Mouse (Mus musculus): ENCODE data around the gene Trem3.

Gene Trem3

DNA sequence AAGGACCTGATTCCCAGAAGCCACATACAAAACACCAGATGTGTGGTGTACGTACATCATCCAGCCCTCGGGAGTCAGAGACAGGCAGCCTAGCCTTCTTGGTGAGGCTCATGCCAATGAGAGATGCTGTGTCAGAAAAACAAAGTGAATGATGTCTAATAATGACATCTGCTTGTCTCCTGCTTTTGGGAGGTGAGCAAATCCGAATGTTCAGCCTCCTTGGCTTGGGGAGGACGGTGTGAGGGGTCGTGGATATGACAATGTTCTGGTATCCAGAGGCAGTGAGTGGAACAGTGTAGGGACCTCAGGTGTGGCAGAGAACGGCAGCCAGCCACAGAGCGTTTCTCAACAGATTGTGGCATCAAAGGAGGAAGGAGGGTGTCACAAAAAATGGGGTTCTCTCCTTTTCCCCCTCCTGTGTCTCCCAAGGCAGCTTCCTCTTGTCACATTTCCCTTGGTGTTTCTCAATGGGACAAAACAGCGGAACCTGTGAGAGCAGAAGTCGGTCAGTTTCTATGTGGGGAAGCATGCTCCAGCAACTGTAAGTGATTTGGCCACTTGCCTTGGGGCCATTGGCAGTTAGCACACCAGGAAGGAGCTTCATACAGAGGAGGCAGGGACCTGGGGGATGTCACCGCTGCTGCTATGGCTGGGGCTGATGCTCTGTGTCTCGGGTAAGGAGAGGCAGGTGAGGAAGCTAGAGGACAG, at the start of gene Trem3:
Gene Trem3, plus strand, starts transcription at position 557 of the 708 bp plus-strand sequence.
- no peak for DNase-seq (ENCODE audit: extremely low read depth, insufficient read length, low spot score)

DNA sequence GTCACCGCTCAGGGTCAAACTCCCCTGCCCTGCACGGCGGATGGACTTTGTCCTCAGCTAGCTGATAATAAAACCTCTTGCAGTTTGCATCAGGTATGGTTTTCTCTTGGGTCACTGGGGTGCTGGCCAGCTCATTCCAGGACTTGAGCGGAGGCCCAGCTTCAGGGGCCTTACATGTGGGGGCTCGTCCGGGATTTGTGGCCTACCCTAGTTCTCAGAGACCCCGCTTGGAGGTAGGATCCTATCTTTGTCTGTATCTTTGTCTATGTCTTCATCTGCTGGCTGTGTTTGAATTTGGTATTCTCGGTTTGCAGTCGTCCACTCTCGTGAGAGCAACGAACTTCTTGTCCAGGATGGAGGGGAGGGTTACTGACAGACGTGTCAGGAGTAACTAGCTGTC, 44.5 kb upstream of the Trem3 start:
- no peak for DNase-seq (ENCODE audit: extremely low read depth, insufficient read length, low spot score)

DNA sequence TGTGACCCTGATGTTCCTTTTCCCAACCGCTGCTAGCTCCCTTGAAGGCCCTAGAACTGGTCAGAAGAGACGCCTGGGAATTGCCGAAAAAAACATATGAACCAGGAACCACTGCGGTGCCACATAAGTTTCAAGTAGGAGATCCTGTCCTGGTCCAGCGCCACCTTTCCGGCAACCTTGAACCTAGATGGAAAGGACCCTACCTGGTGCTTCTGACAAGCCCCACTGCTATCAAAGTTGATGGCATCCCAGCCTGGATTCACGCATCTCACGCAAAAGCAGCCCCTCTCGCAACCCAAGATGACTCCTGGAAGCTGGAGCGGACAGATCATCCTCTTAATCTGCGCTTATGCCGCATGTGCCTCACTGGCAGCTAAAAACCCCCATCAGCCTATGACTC, 35.0 kb upstream of the Trem3 start:
- DNase-seq (ENCODE audit: extremely low read depth, insufficient read length, low spot score): no peak

DNA sequence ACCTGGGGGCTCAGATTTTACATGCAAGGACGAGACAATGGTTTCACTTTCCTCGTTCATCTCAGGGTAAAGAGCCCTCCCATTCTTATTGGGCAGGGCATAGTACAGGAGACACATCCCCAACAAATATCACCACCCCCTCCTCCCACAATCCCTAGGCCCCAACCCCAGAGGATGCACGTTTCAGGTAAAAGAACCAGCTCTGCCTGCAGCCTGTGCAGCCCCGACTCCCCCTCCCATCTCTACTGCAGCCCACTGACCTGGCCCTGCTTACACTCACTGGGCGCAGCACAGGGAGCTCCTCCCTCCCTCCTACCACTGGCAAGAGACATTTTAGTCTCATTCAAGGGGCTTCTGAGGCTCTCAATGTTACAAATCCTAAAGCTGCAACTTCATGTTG, 34.1 kb upstream of the Trem3 start:
- DNase-seq (ENCODE audit: extremely low read depth, insufficient read length, low spot score): no peak

DNA sequence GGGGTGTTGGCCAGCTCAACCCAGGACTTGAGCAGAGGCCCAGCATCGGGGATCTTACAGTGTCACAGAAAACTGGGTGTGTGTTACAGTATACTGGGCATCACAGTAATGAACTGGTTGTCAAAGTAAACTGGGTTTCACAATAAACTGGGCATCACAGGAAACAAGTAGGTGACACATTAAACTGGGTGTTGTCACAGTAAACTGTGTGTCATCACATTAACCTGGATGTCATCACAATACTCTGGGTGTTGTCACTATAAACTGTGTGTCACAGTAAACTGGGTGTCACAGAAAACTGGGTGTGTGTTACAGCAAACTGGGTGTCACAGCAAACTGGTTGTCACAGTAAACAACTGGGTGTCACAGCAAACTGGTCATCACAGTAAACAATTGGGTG, 32.1 kb upstream of the Trem3 start:
- no peak for DNase-seq (ENCODE audit: extremely low read depth, insufficient read length, low spot score)

DNA sequence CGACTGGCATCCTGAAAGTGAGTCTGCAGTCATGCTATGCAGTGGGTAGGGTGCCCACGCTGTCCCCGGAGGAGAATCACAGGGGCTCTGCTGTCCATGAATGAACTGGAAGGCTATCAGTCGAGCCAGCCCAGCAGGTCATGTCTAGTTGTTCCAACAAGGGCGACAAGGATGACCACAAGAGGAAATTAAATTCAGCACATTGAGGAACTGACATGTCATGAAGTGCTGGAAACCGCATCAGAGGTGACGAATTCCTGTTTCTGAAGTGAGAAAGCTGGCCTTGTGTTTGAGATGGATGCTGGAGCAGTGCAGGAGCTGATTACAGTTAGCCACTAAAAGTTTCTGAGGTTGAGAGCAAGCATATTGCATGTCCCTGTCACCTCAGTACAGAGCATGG, 16.9 kb upstream of the Trem3 start:
- DNase-seq (ENCODE audit: extremely low read depth, insufficient read length, low spot score): no peak

DNA sequence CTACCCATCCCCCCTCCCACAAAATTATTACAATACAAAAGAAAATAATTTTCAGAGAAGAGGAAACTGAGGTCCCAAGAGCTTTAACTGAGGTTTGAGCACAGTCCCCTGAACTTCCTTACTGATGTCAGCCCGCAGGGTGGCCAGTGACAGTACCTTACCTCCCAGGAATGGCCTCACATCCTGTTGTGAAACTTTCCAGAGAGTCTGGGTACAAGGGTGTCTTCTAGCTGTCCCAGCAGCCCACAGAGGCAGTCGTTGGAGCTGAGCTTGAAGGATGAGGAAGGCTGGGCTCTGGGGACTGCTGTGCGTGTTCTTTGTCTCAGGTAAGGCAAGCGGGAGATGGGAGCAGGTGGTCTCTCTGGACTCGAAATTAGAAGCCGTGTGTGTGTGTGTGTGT, 15.1 kb upstream of the Trem3 start, which contains the start of gene Trem1:
Gene Trem1, plus strand, starts transcription at position 251 of the 400 bp plus-strand sequence.
- no peak for DNase-seq (ENCODE audit: extremely low read depth, insufficient read length, low spot score)

DNA sequence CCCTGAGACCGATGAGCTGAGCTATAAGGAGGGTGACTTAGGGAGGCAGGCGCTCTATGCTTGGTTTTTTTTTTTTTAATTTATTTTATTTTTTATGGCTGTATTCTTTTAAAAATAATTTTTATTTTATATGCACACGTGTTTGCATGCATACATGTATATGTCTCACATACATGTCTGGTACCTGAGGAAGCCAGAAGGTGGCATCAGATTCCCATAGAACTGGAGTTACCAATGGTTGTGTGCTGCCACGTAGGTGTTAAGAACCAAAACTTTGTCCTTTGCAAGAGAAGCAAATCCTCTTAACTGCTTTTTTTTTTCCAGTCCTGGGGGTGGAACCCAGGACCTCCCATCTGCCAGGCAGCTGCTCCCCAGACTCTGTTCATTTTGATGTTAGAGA, 13.8 kb upstream of the Trem3 start:
- DNase-seq (ENCODE audit: extremely low read depth, insufficient read length, low spot score): no peak

DNA sequence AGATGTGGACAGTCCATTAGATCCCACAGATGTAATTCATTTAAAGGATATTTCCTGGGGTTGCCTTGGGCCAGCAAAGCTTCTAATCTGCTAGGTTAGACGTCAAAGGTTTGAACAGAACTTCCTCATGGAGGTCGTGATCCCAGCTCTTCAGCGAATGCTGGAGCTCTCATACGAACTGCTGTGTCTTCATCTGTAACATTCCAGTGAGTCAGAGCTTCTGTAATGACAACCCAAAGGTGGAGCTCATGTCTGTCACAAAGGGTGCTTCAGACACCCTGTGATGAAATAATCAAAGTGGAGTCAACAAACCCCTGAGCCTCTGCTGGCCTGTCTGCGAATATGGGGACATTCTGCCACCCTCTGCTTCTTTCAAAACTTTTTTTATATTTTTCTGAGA, 13.0 kb upstream of the Trem3 start:
- DNase-seq (ENCODE audit: extremely low read depth, insufficient read length, low spot score): no peak

DNA sequence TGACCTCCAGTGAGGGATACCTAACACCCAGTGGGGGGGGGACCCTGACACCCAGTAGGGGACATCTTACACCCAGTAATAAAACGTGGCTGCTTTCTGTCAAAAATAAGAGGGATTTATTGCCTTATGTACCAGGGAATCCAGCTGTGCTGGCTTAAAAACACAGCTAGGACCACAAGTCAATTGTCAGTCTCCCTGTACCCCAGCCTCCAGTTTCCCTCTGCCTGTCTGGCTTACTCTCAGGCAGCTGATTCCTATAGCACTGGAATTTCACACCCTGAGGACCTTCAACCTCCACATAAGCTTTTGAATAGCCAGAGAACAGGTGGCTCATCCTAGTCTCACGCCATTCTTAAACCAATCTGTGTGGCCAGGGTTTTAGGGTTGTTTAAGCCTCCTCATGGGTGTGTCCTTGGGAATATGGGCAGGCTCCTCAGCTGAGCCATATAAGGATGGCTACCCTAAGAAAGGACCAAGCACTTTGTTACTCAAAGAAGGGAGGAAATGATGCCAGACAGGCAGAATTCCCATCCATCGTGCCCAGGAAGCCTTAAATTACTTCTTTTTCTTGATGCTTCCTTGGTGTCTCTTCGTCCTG, 11.7 kb upstream of the Trem3 start:
- no peak for DNase-seq (ENCODE audit: extremely low read depth, insufficient read length, low spot score)

DNA sequence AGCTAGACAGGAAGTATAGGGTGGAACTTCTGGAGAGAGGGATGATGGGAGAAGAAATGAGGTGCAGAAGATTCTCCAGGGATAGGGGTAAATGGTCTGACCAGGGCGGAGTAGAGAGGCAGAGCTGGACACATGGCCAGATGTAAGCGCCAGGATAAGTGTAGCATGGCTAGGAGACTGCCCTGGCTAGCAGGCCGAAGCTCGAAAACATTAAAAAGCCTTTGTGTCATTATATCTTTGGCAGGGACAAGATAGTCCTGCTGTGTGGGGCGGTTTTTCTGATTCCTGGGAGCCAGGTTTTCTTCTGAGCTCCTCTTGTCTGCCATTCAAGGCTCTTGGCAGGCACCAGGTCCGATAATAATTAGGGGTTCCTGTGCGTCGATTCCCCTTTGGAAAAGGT, 10.0 kb upstream of the Trem3 start:
- no peak for DNase-seq (ENCODE audit: extremely low read depth, insufficient read length, low spot score)

DNA sequence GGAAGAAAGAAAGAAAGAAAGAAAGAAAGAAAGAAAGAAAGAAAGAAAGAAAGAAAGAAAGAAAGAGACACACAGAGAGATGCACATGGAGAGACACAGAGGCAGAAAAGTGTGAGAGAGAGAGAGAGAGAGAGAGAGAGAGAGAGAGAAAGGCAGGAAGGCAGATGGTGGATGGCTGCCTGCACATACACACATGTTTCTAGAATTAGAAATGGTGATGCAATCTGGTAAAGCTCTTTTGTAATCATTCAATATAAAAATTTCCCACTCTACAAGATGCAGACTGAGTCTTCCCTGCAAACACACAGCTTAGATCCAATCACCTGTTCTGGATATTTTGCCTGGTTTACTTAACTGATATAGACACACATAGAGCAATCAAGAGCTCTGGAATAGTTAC, 1.5 kb downstream of the Trem3 start:
- no peak for DNase-seq (ENCODE audit: extremely low read depth, insufficient read length, low spot score)

DNA sequence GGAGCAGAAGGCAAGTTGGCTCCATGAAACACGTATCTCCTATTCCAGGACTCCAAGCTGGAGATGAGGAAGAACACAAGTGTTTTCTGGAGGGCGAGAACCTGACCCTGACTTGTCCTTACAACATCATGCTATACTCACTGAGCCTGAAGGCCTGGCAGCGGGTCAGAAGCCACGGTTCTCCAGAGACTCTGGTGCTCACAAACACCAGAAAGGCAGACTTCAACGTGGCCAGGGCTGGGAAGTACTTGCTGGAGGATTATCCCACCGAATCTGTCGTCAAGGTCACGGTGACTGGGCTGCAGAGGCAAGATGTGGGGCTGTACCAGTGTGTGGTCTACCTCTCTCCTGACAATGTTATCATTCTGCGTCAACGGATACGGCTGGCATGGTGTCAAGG, 1.9 kb downstream of the Trem3 start:
- DNase-seq (ENCODE audit: extremely low read depth, insufficient read length, low spot score): no peak

DNA sequence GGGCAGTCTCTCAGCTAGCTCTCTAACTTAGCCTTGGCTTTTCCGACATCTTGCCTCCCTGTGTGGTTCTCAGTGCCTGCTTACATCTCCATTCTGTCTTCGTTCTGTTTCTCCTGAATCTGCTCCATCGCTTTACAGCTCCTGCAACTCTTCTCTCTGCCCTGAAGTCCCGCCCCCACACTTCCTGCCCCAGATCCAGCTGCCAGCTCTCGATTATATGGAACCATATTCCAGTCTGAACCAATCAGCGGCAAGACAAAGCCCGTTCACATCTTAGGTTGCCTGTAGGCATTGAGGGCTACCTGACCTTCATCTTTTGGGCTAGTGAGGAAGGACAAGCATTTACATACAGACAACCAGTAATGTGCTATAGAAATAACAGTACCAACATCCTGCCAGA, 3.1 kb downstream of the Trem3 start:
- DNase-seq (ENCODE audit: extremely low read depth, insufficient read length, low spot score): no peak

DNA sequence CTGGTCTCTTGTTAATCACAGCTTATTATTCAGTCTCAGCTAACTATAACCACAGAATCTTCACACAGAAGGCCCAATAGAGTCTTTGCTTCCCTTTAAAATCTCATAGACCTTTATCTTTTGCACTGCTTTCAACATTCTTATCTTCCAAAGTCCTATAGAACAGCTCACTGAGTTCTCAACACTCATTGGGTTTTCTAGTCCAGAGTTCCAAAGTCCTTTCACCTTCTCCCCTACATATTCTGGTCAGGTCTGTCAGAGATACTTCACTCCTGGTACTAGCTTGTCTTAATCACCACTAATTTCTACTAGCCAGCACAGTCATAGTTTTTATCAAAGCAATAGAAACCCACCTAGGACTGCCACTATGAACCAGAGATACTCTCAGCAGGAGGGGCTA, 9.0 kb downstream of the Trem3 start:
- no peak for DNase-seq (ENCODE audit: extremely low read depth, insufficient read length, low spot score)

DNA sequence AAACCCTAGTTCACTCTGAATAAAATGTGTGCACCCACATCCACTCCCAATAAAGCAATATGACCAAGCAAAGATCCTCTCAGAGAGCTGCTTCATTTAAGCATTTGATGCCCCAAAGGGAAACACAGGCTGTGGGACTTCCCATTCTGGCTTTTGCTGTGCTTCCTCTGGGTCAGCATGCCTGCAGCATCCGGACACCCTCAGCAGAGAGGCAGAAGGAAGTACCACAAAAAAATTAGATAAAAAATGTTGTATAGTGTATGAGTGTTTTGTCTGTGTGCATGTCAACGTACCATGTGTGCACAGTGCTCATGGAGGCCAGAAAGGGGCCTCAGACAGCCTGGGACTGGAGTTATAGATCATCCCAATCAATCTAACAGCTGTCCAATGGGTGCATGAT, 14.3 kb downstream of the Trem3 start:
- DNase-seq (ENCODE audit: extremely low read depth, insufficient read length, low spot score): no peak

DNA sequence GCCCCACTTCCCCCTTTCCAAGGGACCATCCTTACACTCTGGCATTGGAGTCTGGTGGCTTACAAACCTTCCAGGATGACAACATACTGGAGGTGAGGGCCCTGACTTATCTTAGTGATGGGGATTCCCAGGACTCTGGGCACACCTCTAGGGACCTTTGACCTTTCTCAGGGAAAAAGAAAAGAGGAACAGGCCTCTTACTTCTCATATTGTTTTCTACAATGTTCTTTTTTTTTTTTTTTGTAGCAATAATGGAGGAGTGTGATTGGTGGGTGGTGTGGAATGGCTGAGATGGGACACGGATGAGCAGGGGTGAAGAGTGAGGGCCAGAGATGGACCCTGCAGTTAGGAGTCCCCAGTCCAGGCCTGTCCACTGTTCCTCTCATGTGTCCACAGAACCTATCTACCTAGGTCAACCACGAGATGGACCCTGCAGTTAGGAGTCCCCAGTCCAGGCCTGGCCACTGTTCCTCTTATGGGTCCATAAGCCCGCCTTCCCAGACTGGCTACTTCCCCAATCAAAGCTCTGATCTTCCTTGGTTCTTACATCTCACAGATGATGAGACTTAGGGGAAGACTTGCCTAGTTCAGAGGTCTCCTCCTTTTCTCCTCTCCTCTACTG, 16.3 kb downstream of the Trem3 start, which contains the start of gene Treml4:
Gene Treml4, plus strand, starts transcription at position 555 of the 622 bp plus-strand sequence.
- DNase-seq (ENCODE audit: extremely low read depth, insufficient read length, low spot score): no peak

DNA sequence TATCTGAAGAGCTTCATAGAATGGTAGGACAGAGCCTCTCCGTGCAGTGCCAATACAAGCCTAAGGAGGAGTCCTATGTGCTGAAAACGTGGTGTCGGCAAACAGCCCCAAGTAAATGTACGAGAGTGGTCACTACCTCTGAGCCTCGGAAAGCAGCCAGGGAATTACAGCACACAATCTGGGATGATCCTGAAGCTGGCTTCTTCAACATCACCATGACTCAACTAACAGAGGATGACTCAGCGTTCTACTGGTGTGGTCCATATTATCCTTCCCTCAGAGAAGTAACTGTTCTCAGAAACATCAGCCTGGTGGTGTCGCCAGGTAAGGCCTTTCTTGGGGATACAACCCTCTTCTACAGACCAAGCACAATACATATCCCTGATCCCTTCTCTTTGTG, 17.1 kb downstream of the Trem3 start:
- DNase-seq (ENCODE audit: extremely low read depth, insufficient read length, low spot score): no peak

DNA sequence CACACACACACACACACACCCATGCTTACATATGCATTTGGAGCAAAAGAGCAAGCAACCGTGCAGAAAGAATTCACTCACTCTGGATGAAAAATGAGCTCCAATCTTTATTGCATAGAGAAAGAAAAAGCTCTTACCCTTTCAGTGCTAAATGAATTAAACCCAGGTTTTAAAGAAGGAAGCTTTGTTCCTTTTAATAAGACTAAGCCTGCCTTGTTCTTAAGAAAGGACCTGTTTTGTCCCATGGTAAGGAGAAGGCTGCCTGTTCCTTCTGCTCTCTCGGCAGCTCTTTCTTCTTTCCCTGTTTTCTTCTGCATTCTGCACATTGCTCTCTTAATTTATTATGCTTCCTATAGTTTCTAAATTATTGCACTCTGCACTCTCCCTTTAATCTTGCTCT, 18.6 kb downstream of the Trem3 start:
- no peak for DNase-seq (ENCODE audit: extremely low read depth, insufficient read length, low spot score)

DNA sequence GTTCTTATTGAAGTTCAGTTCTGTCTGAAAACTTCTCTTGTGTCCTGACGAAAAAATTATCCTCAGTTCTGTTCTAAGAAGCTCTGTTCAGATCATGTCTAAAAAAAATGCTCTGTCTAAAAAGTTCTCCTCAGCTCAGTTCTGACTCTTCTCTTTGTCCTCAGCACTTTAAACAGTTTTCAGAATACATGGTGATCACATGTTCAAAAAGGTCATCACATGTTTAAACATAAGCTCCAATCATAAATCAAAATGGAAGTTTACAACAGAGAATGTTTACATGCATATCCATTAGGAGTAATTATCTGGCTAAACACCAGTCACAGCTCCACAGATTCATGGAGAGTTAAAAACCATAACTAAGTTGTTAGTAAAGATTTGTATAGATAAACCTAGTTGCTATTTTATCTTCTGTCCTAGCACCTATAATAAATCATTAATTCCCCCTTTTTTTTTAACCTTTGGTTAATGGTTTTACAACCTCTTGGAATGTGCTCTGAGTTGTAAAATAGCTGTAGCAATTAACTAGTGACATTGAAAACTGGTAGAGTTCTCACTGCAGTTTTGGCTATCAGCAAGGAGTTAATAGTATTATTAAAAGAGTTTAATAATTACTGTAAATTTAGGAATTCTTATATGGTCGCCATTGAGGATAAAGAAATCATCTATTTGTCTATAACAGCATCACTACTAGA, 19.2 kb downstream of the Trem3 start:
- DNase-seq (ENCODE audit: extremely low read depth, insufficient read length, low spot score): no peak

DNA sequence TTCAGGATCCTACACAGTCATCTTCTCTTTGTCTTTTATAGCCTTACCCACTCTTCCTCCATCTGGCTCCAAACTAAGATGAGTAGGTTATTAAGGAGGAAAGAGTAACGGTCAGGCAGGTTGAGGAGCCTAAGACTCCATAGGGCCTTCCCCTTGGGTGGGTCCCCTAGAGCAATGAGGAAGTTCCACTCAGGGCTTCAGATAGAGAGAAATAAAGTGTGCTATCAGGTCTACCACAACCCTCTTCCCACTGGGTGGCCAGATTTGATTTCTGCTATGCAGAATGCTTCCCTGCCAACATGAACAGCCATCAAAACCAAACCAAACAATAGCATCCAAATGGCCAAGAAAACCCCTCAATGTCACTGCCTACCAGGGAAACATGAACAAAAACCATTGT, 20.0 kb downstream of the Trem3 start:
- no peak for DNase-seq (ENCODE audit: extremely low read depth, insufficient read length, low spot score)

DNA sequence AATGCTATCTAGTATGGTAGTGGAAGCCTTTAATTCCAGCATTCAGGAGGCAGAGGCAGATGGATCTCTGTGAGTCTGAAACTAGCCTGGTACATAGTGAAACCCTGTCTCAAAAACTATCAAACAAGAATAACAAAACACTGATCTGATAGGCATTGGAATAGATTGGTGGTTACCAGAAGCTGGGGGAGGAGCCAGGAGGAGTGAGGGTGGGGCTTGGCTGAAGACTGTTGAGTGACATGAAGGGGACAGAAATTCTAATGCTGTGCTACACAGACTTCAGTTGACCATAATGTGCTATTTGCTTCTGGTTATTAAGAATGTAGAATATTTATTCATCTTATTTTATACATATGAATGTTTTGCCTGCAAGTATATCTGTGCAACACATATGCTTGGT, 20.7 kb downstream of the Trem3 start:
- no peak for DNase-seq (ENCODE audit: extremely low read depth, insufficient read length, low spot score)

Measured in 3134 (cell line).